Mouse (Mus musculus) CD8-positive naive resting alpha-beta T cell, adult 2 months (primary cell): Measurements from ENCODE around the gene Grip1.

Experiments used
- DNase-seq, 2 experiments: peaks; one replicate each; pipeline ENCODE4 v3.0.0; 2022; ENCODE audit warnings: low read depth in 2 of 2, low spot score in 2 of 2

The Grip1 gene

DNA sequence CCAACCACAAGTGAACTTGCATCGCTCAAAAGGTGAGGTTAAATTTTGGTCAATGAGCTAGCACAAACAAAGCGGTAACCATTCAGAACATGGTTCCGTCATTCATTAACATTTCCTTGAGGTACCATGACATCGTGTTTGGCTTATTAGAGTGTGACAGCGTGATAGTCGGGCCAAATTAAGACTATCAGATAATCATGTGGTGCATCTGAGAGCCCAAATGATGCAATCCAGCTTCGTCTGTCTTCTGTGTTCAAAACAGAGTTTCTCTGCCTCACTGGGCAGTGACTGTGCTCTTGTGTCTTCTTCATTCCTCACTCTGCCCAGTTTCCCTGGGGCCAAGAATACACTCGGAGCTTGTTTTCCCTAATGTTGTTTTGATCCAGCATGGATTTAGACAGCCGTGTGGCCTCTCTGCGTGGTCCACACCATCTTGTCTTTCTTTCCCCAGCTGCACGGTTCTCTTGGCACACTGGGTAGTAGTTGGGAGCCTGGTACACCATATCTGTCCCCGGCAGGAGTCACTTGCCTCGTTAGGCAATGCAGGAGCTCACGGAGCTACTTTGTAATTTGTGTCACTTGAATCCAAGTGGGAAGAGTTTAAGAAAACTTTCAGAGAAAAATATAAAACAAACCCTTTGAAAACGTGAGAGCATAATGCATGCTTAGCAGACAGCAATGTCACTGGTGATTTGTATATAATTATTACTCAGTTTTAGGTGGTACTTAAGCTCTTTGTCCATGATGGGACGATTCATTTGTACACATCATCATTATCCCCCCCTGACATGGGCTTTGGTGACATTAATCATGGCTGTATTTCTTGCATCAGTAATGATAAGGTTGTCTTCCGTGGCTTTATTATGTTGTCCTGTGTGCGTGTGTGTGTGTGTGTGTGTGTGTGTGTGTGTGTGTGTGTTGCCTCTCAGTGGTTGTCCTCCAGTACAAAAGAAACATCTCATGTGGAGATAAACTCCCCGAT lies 281.7 kb downstream of the Grip1 start:
- no peak for DNase-seq

DNA sequence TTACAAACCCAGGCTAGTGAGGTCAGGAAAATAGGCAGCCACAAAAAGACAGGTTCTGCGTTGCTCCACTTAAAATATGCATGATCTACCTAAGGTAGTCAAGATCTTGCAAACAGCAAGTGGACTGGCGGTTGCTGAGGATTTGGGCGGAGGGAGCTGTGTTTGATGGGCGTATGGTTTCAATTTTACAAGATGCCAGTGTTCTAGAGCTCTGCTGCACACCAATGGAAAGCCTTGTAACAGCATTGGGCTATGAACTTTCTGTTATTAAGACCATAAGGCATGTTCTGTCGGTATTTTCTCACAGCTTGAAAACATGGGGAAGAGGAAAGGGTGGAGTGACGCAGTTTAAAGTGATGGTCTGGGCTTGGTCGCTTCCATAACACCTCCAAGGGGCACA lies 285.8 kb downstream of the Grip1 start:
- no peak for DNase-seq

DNA sequence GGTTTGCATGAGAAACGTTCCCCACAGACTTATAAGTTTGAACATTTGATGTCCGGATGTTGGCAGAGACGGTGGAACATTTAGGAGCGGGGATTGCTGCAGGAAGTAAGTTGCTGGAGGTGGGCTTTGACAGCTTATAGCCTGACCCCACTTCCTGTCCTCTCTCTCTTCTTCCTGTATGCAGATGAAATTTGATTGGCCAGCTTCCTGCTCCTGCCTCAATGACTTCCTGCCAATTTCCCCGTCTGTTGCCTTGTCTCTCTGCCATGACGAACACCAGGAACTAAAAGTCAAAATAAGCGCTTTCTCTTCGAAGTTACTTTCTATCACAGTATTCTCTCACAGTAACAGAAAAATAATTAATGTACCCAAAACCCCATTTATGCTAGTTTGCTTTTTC lies 289.1 kb downstream of the Grip1 start:
- DNase-seq = no peak

DNA sequence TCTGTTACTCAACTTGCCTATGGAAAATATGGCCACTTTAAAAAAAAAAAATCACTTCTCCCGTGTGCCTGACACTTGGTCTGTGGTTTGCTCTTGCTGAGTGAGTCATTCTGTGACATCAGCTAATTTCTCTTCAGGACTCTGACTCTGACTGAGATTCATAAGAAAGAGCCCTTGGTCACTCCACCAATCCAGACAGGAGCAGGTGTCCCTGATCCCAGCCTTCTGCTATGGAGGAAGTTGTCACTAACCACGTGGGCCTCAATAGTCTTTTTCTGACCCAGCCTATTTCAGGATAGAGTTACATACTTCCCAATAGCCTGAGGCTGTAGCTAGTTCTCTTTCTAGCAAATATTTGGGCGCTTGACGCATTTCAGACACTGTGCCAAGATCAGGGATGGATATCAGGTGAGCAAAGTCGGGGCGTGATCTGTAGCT lies 298.8 kb downstream of the Grip1 start:
- no peak for DNase-seq

DNA sequence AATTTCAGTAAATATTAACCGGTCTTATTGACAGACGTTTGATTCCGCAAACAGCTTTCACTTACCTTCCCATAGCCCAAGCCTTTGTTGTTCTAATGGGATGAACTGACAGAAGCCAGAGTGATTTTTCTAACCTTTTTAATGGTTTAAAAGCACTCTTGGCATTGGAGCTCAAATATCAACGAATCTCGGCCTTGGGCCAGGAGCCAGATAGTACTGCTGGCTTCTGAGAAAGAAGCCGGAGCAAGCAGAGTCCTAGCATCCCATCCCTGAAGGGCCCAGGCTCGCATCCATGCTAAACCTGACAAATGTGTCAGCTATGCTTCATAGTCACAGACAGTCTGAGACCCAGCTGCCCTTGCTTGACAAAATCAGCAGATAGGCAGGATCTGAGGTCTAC lies 302.6 kb downstream of the Grip1 start:
- no peak for DNase-seq

DNA sequence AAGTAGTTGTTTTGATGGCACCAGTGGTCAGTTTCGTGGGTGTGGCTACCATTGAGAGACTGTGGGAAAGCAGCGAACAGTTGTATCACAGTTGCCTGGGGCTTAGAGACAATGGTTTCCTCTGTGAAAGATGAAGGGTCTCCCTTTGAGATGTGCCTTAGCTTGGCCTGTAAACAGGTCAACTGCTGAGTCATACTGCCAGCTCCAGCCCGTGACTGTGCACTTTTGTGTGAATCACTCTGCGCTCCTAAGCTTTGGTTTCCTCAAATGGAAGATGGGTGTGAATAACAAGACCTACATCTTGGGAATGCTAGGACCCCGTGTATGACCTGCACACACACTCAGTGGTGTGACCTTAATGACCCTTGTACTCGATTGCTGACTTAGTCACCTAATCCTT lies 303.6 kb downstream of the Grip1 start:
- no peak for DNase-seq

DNA sequence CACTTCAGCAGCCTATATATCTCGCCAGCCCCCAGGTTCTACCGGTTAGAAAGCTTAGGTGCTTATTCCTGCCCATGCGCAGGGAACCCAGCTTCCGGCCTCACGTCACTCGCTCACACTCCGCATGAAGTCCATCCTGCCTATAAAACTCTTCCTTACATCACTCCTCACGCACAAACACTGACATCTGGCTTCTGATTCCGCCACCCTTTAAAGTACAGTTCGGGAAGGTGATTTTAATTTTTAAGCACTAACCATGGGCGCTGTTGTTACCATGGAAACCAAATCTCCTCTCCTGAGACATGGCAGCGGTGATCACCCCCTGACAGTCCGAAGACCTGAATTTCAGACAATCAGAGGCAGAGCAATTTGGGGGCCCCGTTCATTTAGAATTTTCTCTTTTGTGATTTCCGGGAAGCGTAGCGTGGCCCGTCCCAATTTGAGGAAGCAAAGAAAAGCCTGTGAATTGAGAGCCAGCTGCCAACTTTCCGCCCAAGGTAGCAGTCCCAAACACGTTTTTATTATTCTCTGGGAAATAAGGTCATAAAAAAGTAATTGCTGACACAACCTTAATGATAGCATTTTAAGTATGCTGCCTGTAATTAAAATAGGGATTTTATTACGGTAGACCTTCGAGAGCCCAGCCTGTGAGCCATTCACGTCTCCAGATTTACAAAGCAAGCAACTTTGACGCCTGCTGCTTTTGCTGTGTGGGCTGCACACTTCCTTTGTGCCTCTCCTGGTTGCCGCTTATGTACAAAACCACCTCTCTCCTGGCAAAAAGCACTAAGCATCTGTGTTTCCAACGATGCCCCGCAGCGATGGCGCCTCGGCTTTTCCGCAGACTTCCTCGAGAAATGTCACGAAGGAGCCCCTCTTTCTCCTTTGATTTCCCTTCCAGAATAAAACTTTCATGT lies 308.1 kb downstream of the Grip1 start:
- DNase-seq = no peak

DNA sequence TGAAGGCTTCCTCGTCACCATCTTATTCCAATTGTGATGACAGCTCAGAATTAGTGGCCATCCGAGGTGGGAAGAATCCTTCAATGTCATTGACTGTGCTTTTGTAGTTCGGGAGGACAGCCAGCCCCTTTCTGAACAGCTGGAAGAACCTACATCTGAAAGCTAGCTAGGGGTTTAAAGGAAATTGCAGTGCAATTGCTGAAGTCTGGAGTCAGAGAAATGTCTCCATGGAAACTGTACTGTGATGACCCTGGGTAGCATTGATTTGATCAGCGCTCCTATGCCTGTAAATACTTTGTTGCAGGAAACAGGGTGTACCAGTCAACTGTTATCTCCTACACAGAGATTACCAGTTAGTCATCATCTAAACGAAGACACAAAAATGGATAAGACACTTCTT lies 325.2 kb downstream of the Grip1 start:
- DNase-seq = no peak

DNA sequence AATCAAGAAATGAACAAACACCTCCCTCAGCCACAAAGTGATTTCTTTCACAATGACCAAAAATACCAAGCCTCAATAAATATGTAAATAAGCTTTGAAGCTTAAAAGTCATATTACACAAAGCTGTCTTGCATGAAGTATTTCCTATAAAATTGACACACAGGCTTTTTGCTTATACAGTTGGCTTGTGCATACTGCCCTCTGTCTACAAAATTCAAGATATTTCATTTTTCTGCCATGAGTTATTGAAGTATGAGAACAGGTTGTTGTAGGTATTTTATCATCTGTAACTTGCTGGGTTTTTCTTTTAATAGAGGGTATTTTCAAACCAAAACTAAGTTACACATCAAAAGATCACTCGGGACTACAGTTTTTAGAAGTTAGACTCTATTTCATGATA lies 326.0 kb downstream of the Grip1 start:
- no peak for DNase-seq

DNA sequence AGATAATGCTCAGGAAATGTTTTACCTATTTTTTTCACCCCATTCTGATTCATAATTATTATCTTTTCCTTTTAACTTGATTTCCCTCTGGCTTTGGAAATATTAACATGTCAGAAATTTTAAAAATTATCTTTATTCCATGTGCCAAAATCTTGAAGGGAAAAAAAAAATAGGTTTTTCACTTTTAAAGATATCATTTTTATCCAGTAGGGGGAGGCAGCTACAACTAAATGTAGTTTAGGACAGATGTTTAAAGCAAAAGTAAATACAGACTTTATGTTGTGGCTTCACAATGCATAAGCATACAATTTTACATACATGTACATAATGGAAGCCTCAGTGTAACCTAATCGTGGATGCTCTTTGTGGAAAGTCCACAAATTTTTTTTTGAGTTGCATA lies 336.9 kb downstream of the Grip1 start:
- DNase-seq = no peak

DNA sequence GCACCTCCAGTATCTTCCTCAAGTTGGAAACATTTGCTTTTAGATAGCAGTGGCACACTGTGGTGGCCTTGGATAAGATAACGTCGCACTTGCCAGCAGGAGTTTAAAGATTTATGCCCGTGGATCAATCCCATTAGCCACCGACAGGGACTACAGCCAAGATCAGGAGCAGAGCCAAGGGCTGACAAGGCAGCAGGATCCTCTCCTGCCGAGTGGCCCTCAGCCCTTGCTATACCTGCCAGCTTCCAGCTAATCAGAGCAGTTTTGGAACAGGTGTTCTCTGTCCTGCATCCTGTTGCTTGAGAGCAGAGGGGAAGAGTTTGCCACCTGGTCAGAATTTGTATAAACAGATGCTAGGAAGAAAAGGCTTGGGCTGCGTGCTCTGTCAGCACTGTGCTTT lies 348.8 kb downstream of the Grip1 start:
- DNase-seq = no peak

DNA sequence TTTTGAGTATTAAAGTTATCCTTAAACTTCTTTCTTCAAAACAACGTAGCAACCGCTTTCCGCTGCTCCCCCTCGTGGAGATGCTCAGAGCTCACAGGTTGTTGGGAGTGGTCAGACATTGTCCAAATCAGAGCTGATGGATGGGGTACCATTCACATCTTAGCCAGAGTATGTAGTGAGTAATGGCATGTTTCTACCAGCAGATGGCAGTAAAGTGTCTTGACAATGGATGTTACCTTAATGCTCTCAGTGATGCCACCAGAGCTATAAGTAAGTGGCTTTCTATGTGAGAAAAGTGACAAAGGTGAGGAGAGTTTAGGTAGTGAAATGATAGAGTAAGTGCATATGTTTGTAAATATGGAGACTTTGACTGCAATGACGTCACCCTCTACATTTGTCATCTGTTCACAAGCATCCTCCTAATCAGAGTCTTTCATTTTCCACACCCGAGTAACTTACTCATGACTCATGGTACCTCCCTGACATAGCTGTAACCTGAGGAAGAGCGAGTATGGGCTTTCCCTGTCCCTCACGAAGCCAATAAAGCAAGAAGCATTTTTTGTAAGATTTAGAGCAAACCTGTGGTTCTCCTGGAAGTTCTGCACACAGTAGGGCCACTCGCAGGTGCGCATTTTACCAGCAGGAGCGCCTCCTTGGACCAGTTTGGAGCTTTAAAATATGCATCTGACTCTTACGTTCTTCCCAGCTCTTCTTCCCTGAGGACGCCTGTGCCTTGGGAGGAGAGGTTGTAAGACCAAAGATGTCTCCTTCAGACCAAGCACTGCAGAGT lies 350.2 kb downstream of the Grip1 start:
- no peak for DNase-seq

DNA sequence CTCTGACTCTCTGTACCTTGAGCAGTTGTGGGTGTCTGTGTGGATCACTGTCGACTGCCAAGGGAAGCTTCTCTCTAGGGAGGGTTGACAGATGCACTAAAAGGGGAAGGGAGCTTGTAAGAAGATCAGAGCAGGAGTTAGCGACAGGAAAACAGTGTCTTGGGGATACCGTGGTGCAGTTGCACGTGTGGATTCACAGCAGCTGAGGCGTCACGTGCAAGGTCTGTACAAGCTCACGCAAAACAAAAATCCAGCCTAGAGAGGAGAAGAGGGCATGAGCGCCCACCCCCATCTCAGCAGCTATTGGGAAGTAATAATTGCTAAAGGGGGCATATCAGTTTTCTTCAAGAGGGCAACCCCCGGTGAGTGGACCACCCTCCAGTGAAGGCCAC lies 350.8 kb downstream of the Grip1 start:
- DNase-seq = no peak

DNA sequence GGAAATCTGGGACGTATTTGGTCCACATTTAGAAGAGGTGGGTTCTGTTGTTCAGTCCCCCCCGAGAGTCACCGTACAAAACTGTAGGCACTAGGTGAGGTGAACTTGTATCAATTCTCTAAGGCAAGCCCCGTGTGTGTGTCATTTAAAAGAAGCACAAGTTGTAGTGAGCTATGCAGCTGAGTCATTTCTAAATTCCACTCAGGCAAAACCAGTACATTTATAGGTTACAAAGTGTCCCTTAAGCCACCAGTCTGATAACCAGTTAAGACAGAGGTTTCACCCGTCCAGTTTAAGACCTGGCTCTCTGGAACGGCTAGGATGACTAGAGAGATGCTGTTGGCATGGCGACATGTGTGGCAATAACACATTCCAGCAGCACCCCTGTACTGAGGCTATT lies 351.5 kb downstream of the Grip1 start:
- no peak for DNase-seq

DNA sequence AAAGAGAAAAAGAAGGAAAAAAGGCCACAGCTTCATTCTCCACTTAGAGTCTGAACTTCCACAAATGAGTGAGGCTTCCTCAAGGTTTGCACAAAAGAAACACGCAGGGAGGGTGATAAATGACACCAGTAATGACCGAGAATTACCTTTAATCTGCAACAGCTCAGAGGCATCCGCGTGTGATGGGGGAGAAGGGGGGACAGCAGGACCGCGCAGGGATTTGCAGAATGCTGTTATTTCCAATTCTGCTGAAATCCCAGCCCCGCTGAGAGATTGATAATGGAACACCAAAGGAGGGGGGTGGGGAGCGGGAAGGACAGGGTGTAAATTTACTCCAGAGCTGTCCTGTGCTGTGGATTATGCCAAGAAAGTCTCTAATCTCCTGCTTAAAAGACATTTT lies 352.5 kb downstream of the Grip1 start:
- DNase-seq = no peak

DNA sequence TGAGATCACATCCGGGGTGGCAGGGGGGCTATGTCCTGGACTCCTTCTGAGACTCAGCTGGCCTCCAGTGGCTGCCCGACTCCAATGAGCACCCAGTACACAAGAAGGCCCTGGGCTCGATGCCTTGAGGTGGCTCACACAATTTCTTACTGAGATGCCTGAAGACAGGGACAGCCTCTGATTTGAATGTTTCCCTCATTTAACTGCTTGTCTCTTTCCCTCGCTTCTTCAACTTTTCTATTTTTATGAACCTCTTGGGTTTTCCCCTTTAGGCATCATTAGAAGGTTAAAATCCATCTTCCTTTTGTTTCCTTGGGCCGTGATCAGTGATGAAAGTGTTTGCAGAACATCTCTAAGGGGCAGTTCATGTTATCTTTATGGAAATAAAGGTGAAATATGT lies 354.8 kb downstream of the Grip1 start:
- no peak for DNase-seq

DNA sequence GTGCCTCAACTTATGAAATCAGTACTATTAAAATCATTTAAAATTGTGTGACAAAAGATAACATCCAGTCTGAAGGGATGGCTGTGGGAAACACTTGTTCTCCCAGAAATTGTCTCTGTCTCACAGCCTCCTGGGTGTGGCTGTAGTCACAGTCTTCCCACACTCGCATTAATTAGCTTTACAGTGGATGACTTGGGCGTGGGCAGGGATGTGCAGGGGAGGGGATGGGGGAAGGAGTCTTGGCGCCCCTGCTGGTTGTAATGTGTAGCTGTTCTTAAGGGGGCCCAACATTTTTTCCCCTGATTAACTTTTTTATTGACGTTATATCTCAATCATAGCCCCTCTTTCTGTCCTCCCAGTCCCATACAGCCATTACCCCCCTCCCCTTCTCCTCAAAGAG lies 360.5 kb downstream of the Grip1 start:
- DNase-seq = no peak

DNA sequence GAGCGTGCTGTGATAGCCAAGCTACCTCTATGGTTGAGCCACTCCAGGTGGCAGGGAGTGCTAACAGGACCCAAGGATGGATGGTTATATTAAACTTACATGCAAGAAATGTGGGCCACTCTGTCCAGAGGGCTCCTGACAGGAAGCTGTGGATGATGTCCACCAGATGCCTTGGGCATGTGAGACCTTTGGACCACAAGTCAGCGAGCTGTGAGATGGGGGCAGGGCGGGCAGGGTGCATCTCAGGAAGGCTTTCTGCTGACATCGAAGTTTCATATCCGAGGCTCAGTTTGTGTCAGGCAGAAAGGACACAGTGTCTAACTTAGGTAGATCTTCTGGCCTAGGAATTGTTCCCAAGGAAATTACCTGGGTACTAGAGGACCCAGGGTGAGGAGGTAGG lies 362.4 kb downstream of the Grip1 start:
- no peak for DNase-seq

DNA sequence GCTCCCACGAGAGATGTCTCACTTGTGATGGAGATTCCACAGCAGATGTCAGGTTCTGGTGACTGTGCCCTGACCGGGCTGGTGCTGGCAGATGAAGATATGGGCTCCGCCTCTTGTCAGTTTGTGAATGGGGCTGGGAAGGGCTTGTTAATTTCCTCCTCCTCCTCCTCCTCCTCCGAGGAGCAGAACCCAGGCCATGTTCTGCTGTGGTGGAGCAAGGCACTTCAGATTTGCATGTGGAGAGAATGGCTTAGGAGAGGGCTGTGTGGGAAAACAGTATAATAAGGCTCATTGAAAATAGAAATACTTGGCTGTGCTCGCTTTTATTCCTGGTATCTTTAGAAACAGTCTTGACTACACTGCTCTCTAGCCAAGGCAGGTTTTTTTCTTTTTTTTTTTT lies 364.8 kb downstream of the Grip1 start:
- DNase-seq = no peak

DNA sequence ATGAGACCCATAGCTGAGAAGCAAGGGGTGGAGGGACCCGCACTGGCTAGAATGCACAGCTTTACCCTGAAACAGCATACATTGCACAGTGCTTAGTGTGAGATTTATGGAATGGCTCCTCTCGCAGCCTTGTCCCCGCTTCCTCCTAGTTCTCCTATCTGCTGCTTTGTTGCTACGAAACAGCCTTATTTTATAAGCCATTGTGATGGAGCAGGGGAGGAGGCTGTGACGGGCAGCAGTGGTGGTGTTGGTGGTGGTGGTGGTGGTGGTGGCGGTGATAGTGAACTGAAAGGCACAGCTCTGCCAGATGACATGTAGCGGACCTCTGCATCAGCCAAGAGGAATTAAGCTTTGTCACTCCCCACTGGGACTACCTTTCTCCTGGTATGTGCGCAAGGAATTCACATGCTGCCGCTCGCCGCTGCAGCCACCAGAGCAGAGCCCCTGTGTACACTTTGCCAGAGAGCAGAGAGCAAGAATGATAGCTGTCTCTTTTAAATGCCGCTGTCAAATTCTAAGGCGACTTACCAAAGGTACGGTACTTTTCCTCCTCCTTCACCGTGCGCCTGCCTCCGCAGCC lies 365.6 kb downstream of the Grip1 start:
- DNase-seq = no peak

DNA sequence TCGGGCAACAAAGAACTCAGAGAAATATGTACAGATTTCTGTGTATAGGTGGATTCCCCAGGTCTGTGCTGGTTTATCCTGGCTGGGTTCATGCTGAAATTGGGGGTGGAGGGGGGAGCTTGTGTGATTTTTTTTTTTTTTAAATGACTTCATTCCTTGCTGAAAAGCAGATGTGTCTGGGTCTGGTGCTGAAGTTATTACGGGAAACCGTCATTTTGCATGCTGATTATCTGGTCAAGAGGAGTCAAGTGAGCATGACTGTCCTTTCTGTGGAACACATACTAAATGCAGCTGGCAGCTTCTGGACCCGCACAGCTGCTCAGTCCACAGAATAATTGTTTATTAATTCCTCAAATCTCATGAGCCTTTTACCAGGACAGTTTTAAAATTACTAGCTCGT lies 366.1 kb downstream of the Grip1 start:
- no peak for DNase-seq
